Mouse (Mus musculus) cerebellum, adult (tissue): ENCODE measurements around the gene Atp6v1fnb.

Source experiments
- ATAC-seq: cut with Nextera tagmentation; 2 replicates; pipeline ENCODE4 v1.9.2; 2017; ENCODE audit warnings: mild to moderate bottlenecking, moderate library complexity, mixed read lengths; ENCODE audit not compliant: insufficient number of reproducible peaks, low FRiP score, low TSS enrichment

The Atp6v1fnb gene

GRCm38 (mm10) chr6:29471137-29471536 lies at the start of gene Atp6v1fnb:
Gene Atp6v1fnb (plus strand): TSS chr6:29471437.
- ATAC-seq: no peak

- ATAC-seq: no peak
Observed at GRCm38 (mm10) chr6:29425118-29425517, 46.1 kb upstream of the Atp6v1fnb start.

- ATAC-seq: no peak
Observed at GRCm38 (mm10) chr6:29426331-29426730, 44.9 kb upstream of the Atp6v1fnb start.

GRCm38 (mm10) chr6:29428171-29428570 lies 43.1 kb upstream of the Atp6v1fnb start:
- ATAC-seq: no peak

- no peak for ATAC-seq
Observed at GRCm38 (mm10) chr6:29430681-29431420, 40.4 kb upstream of the Atp6v1fnb start.

GRCm38 (mm10) chr6:29431473-29431872 lies 39.8 kb upstream of the Atp6v1fnb start:
- ATAC-seq: no peak

GRCm38 (mm10) chr6:29432156-29432555 lies 39.1 kb upstream of the Atp6v1fnb start:
- no peak for ATAC-seq

- no peak for ATAC-seq
Observed at GRCm38 (mm10) chr6:29432676-29433037, 38.6 kb upstream of the Atp6v1fnb start.

- no peak for ATAC-seq
Observed at GRCm38 (mm10) chr6:29433038-29433803, 38.0 kb upstream of the Atp6v1fnb start, which contains the start of gene Flnc. Gene Flnc (plus strand): TSS chr6:29433256.

- no peak for ATAC-seq
Observed at GRCm38 (mm10) chr6:29433804-29434795, 37.1 kb upstream of the Atp6v1fnb start.

GRCm38 (mm10) chr6:29434911-29435691 lies 36.1 kb upstream of the Atp6v1fnb start:
- no peak for ATAC-seq

GRCm38 (mm10) chr6:29435940-29436451 lies 35.2 kb upstream of the Atp6v1fnb start:
- no peak for ATAC-seq

GRCm38 (mm10) chr6:29436461-29436934 lies 34.7 kb upstream of the Atp6v1fnb start:
- ATAC-seq: no peak

GRCm38 (mm10) chr6:29439251-29439650 lies 32.0 kb upstream of the Atp6v1fnb start:
- no peak for ATAC-seq

- ATAC-seq: no peak
Observed at GRCm38 (mm10) chr6:29439789-29440188, 31.4 kb upstream of the Atp6v1fnb start.

GRCm38 (mm10) chr6:29444773-29445172 lies 26.5 kb upstream of the Atp6v1fnb start:
- no peak for ATAC-seq

GRCm38 (mm10) chr6:29445354-29445753 lies 25.9 kb upstream of the Atp6v1fnb start:
- no peak for ATAC-seq

GRCm38 (mm10) chr6:29449858-29450257 lies 21.4 kb upstream of the Atp6v1fnb start:
- no peak for ATAC-seq

- no peak for ATAC-seq
Observed at GRCm38 (mm10) chr6:29450667-29451066, 20.6 kb upstream of the Atp6v1fnb start.
